Mouse (Mus musculus) embryonic facial prominence, embryonic 14.5 days (tissue): ENCODE measurements at regions not wholly inside any gene's neighbourhood (a gene's known extent, or its start where the extent isn't known, plus 50 kb on each side); places are given as distances from the start of the nearest gene placed in this dataset.

Experiments
- ATAC-seq: fragments of 200-750 bp; cut with Nextera tagmentation; 2 replicates; pipeline ENCODE4 v1.8.0; 2017; ENCODE audit warnings: low read depth, moderate number of reproducible peaks, moderate TSS enrichment
- DNase-seq: peaks from one replicate; pipeline ENCODE4 v3.0.0-alpha.2; 2015; ENCODE audit warnings: low spot score
- H3K27ac ChIP-seq: fragments of 300-500 bp; sonication (generic); replicated peaks from 2 replicates; pipeline ENCODE4 v1.5.1; 2014; ENCODE audit warnings: low read depth, mild to moderate bottlenecking, low read length, moderate library complexity
- H3K27me3 ChIP-seq: fragments of 300-500 bp; sonication (generic); replicated peaks from 2 replicates; pipeline ENCODE4 v1.6.1; 2014; ENCODE audit warnings: low read length; ENCODE audit not compliant: control insufficient read depth, insufficient read depth
- H3K36me3 ChIP-seq: fragments of 300-500 bp; sonication (generic); 2 replicates; pipeline ENCODE4 v1.6.1; 2014; ENCODE audit warnings: low read length, mixed read lengths; ENCODE audit not compliant: control insufficient read depth, insufficient read depth
- H3K4me1 ChIP-seq: fragments of 300-500 bp; sonication (generic); 2 replicates; pipeline ENCODE4 v1.6.1; 2014; ENCODE audit warnings: antibody characterized with exemption, low read length; ENCODE audit not compliant: control insufficient read depth, insufficient read depth
- H3K4me2 ChIP-seq: fragments of 300-500 bp; sonication (generic); 2 replicates; pipeline ENCODE4 v1.6.1; 2014; ENCODE audit warnings: low read depth, mild to moderate bottlenecking, low read length, moderate library complexity, mixed read lengths
- H3K4me3 ChIP-seq: fragments of 300-500 bp; sonication (generic); 2 replicates; pipeline ENCODE4 v1.5.1; 2014; ENCODE audit warnings: low read depth, mild to moderate bottlenecking, low read length
- H3K9ac ChIP-seq: fragments of 300-500 bp; sonication (generic); 2 replicates; pipeline ENCODE4 v1.6.1; 2014; ENCODE audit warnings: low read depth, mild to moderate bottlenecking, low read length, moderate library complexity, mixed read lengths
- H3K9me3 ChIP-seq: fragments of 300-500 bp; sonication (generic); 2 replicates; pipeline ENCODE4 v1.6.1; 2016; ENCODE audit warnings: low read length; ENCODE audit not compliant: control insufficient read depth
- WGBS: fragments of 180-500 bp; shearing (Covaris S2); extraction: QIAGEN DNeasy Blood & Tissue Kit; methylation state at CpG from one replicate; pipeline ENCODE4 v1.1.7; 2014; 5-methylcytosine and 5-hydroxymethylcytosine counted together

DNA sequence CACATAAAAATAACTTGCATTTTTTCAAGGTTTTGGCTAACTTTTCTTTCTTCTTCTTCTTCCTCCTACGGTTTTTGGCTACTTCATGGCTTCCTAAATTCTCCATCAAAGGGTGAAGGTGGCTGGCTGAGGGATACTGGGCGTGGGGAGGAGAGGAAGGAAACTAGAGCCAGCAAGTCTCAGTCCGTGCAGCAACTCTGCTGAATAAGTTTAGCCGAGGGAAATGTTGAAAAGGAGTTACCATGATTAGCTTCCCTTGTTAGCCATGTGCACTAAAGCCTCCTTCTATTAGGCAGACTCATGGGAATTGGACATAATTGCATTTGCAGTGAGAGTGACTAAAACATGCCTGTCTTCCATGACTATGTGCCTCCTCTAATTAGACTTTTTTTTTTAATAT lies 345.1 kb upstream of the Adamts9 start:
- WGBS: 40% methylated on average over 4 of the region's 4 CpGs
- peaks cover 5% of the 10 kb centered on the region; the same call in 1 of the 2 replicates for H3K4me1 ChIP-seq
- ATAC-seq (no peak), DNase-seq (no peak)
- no peak overlapping the region for H3K4me3 ChIP-seq
- H3K9ac ChIP-seq: no peak overlapping the region
- no peaks in the 10 kb centered on the region for H3K36me3 ChIP-seq
- H3K4me2 ChIP-seq: no peak overlapping the region
- H3K9me3 ChIP-seq: no peaks in the 10 kb centered on the region
- H3K27me3 ChIP-seq: no peaks in the 10 kb centered on the region
- H3K27ac ChIP-seq: no peak overlapping the region

DNA sequence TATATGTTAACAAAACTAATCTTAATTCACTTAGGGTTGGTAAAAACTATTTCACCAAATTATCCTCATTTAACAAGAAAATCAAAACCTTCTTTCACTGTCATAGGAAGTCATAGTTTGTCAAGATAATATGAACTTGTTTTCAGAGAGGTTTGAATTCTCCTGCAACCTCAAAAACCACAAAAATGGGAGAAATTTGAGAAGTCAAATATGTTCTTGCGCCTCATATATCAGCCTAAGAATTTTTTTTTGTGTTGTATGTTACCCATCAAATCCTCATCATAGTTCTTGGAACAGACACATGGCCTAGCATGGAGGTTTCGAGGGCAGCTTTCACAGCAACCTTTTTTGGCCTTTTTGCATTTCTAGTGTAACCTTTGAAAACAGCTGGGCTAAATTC lies 342.5 kb upstream of the Adamts9 start:
- Histone ChIP-seq H3K4me3 (no peak overlapping the region), H3K4me2 (no peak overlapping the region), H3K9me3 (no peaks in the 10 kb centered on the region), H3K4me1 (peaks cover 5% of the 10 kb centered on the region; the same call in 1 of the 2 replicates), H3K27me3 (no peaks in the 10 kb centered on the region), H3K36me3 (no peaks in the 10 kb centered on the region), H3K27ac (no peak overlapping the region), H3K9ac (no peak overlapping the region)
- ATAC-seq (no peak), DNase-seq (no peak)
- WGBS: 47% methylated on average over 2 of the region's 2 CpGs

DNA sequence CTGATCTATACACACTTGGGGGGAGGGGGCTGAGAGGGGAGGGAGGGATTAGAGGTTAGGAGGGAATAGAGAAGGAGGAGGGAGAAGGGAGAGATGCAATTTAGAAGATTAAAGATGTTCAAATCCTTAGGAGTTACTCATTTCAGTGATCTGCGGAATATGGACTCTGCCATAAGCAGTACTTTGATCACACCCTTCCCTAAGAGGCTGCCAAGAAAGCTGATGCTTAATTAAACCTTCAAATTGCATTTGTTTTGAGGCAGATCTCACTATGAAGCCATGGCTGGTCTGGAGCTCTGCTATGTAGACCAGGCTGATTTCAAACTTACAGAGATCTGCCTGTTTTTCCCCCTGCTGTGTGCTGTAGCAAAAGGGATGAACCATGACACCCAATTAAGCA lies 338.2 kb upstream of the Adamts9 start:
- DNase-seq: peak; percentile 56
- Histone ChIP-seq H3K9me3 (no peaks in the 10 kb centered on the region), H3K4me2 (no peak overlapping the region), H3K27ac (no peak overlapping the region), H3K27me3 (no peaks in the 10 kb centered on the region), H3K9ac (no peak overlapping the region), H3K4me3 (no peak overlapping the region), H3K4me1 (no peaks in the 10 kb centered on the region; the same call in 1 of the 2 replicates), H3K36me3 (no peaks in the 10 kb centered on the region)
- ATAC-seq: 0 out of 2 replicates have a peak, but pooled peaks have one; percentile 9
- 47% methylated on average over 1 of the region's 1 CpGs for WGBS

DNA sequence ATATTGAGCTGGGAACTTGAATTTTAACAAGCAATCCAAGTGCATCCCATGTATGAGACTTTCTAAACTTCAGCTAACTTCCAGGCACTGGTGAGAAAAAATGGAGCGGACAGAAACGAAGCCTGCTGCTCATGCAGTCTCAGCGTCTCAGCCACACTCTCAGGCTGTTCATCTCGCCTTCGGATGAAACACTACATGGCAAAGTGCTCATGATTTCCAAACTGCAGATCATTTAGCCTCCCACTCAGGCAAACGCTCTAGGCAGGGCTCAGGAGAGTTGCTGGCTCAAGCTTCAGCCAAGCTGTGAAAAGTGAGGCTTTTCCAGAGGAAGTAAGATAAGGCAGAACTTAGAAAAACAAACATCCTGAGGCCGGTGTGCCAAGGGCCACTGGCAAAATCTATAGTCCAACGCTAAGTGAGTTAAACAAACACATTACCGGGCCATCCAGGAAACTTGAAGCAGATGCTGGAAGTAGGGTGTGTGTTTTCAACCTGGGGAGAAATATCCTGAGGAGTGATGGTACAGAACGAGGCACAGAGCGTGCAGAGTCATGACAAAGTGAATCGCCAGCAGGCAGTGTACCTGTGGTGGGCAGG lies 330.7 kb upstream of the Adamts9 start:
- Histone ChIP-seq H3K9me3 (no peaks in the 10 kb centered on the region), H3K4me2 (no peak overlapping the region)
- ATAC-seq: 0 out of 2 replicates have a peak, but pooled peaks have one; percentile 12

DNA sequence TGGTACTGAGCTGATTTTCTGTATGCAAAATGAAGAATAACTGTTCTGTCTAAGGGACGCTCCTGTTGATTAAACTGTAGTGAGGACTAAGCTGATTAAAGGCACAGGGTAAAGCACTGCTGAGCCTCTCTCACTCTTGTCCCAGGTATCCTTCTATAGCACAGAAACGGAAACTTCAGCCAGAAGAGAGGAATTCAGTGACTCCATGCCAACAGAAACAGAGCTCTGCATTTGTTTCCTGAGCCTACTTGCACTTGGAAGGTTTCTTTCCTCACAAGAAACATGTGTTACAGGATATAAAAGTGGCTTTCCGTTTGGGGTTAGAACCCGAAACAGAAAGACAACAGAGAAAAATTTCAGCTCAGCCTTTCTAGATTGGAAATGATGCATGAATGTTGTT lies 328.9 kb upstream of the Adamts9 start:
- H3K27ac ChIP-seq: peak overlapping the region; percentile 61
- H3K9me3 ChIP-seq: no peaks in the 10 kb centered on the region
- no peak overlapping the region for H3K4me3 ChIP-seq
- DNase-seq (peak; percentile 81), ATAC-seq (no peak)
- no peak overlapping the region for H3K4me2 ChIP-seq
- peaks cover 25% of the 10 kb centered on the region for H3K4me1 ChIP-seq
- no peak overlapping the region for H3K9ac ChIP-seq
- WGBS: 29% methylated on average over 4 of the region's 4 CpGs
- no peaks in the 10 kb centered on the region for H3K36me3 ChIP-seq
- H3K27me3 ChIP-seq: no peaks in the 10 kb centered on the region

More for the DNA sequence above, 330.7 kb upstream of the Adamts9 start:
- Histone ChIP-seq H3K36me3 (no peaks in the 10 kb centered on the region), H3K27ac (peak overlapping the region; percentile 58), H3K4me3 (no peak overlapping the region), H3K9ac (no peak overlapping the region), H3K27me3 (no peaks in the 10 kb centered on the region), H3K4me1 (peaks cover 25% of the 10 kb centered on the region)
- 36% methylated on average over 12 of the region's 12 CpGs for WGBS
- peak; percentile 81 for DNase-seq

DNA sequence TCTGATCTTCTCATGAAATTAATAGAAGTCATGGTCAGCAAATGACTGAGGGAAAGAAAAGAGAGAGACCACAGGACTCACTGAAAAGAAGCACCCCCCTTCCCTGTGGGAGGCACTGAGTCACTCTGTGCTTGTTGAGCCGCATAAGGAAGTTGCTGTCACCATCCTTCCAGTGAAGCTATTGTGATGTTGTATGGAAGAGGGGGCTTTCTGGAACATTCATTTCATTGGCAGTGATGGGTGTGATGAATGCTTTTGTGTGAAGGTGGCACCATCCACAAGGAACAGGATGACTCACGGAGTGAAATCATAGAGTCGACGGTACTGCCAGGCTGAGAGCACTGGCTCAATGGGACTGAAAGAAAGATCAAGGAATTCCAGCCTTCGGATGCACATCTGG lies 323.5 kb upstream of the Adamts9 start:
- ATAC-seq: no peak
- no peaks in the 10 kb centered on the region for H3K36me3 ChIP-seq
- WGBS: 82% methylated on average over 5 of the region's 5 CpGs
- H3K4me2 ChIP-seq: no peak overlapping the region
- no peaks in the 10 kb centered on the region for H3K9me3 ChIP-seq
- no peak overlapping the region for H3K4me3 ChIP-seq
- H3K4me1 ChIP-seq: 0 out of 2 replicates have a peak, but pooled peaks cover 2% of the 10 kb centered on the region
- no peak overlapping the region for H3K9ac ChIP-seq
- no peaks in the 10 kb centered on the region for H3K27me3 ChIP-seq
- no peak for DNase-seq
- no peak overlapping the region for H3K27ac ChIP-seq

DNA sequence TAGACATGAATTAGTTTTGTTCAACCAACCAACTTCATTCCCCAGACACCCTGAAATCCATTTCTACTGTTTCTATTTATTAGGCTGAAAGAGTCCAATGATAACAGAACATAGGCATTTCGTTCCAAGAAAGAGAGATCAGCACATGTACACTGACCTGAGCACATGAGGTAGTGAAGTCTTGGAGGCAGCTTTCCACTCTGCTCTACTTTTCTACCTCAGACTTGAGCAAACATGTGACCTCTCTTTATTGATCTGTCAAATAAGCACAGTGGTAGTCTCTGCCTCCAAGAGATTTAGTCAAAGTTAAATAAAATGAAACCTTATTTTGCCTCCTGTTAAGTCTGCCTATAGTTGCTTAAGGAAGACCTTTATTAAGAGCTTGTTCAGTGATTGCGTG lies 321.9 kb upstream of the Adamts9 start:
- Histone ChIP-seq H3K27ac (no peak overlapping the region), H3K9ac (no peak overlapping the region), H3K4me2 (no peak overlapping the region), H3K36me3 (no peaks in the 10 kb centered on the region), H3K4me3 (no peak overlapping the region), H3K27me3 (no peaks in the 10 kb centered on the region), H3K4me1 (no peaks in the 10 kb centered on the region), H3K9me3 (no peaks in the 10 kb centered on the region)
- WGBS: 84% methylated on average over 2 of the region's 2 CpGs
- DNase-seq (no peak), ATAC-seq (no peak)

DNA sequence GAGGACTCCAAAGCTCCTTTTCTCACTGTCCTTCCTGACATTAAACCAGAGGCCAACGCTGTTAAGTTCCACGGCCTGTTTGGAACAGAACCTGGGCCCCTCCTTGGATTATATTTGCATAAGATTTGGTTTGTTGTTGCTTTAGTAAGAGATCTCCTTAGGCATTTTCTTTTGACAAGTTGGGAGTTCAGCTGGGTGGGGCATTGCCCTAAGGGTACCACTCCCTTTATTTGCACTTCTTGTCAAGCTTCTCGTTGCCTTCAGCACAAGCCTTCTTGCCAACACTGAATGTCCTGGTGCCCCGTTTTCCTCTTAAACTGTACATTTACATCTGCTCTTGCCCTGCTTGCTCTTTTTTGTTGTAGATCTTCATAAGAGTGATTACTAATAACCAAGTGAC lies 317.5 kb upstream of the Adamts9 start:
- 72% methylated on average over 4 of the region's 4 CpGs for WGBS

DNA sequence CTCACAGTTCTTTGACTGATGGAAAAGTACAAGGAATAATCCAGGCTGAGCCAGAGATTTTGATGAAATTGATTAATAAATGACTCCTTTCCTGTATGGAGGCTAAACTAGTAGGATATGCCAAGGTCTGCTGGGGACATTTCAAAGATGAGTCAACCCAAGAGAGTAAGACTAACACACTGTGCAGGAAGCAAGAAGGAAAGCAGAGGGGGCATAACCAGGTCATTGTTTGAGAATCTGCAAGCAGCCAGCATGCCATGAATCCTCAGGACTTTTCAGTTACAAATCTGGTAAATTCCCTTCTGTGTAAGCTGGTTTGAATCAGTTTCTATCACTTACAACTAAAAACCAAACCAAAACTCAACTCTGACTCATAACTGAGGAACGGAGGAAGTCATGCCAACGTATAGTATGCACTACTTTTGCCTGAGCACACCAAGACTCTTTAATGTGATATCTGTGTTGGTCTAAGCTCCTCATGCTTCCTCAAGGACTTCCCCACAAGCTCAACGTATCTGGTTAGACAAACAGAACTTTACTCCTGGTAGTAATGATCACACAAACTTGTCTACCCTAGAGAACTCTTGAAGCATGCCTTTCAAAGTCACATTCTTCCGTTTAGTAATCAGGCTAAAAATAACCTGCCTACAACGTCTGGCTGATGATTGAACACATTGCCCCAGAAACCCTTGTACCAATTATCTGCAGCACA lies 314.0 kb upstream of the Adamts9 start:
- Histone ChIP-seq H3K36me3 (no peaks in the 10 kb centered on the region), H3K27ac (no peak overlapping the region), H3K4me2 (no peak overlapping the region), H3K4me3 (no peak overlapping the region), H3K9ac (no peak overlapping the region), H3K27me3 (no peaks in the 10 kb centered on the region), H3K9me3 (no peaks in the 10 kb centered on the region), H3K4me1 (no peaks in the 10 kb centered on the region)
- 64% methylated on average over 5 of the region's 5 CpGs for WGBS
- DNase-seq: no peak
- no peak for ATAC-seq

More for the DNA sequence above, 317.5 kb upstream of the Adamts9 start:
- no peak overlapping the region for H3K4me2 ChIP-seq
- no peak overlapping the region for H3K27ac ChIP-seq
- no peaks in the 10 kb centered on the region for H3K36me3 ChIP-seq
- H3K4me3 ChIP-seq: no peak overlapping the region
- ATAC-seq (no peak), DNase-seq (no peak)
- no peaks in the 10 kb centered on the region for H3K4me1 ChIP-seq
- no peaks in the 10 kb centered on the region for H3K9me3 ChIP-seq
- H3K27me3 ChIP-seq: no peaks in the 10 kb centered on the region
- H3K9ac ChIP-seq: no peak overlapping the region
